ENCODE assay signal across 12 mouse cellular contexts in the genomic region with DNA sequence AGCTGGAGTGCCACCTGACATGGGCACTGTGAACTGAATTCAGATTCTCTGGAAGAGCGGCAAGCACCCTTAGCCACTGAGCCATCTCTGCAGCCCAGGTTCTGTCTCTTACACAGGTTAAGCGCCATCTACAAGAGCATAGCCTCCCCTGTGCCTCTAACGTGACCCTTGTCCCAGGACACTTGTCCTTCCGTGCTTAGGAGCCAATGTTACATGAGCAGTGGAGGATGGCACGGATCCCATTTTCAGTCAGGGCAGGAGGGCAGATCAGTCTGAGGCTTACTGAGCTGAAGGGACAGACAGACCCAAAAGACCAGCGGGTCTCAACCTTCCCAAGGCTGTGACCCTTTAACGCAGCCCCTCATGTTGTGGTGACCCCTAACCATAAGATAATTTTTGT. TPM values are rescaled to one million over a fixed set of nuclear protein-coding genes. Genes with fewer than 3 reads are reported as not detected.
"Had no signal": no experiment of that assay in that cellular context is flagged by ENCODE, and none has a peak within 500 bp of the region (broad histone marks: within the 10 kb centered on the region; RNA-seq: fewer than 3 reads in every experiment).

No protein-coding gene starts in this region.

- H3K9ac ChIP-seq: intestine, embryonic 15.5 days; liver, embryonic 15.5 days; lung, embryonic 15.5 days; midbrain, embryonic 13.5 days had no signal

- H3K27me3 ChIP-seq: intestine, embryonic 15.5 days; liver, embryonic 15.5 days; lung, embryonic 15.5 days; megakaryocyte, embryonic 14.5 days; midbrain, embryonic 13.5 days had no signal

- H3K9me3 ChIP-seq: intestine, embryonic 15.5 days; liver, embryonic 15.5 days; lung, embryonic 15.5 days; midbrain, embryonic 10.5 days; midbrain, embryonic 13.5 days had no signal

- ATAC-seq: intestine, embryonic 15.5 days; midbrain, embryonic 13.5 days; midbrain, embryonic 16.5 days had no signal

- H3K36me3 ChIP-seq: midbrain, embryonic 10.5 days; midbrain, embryonic 13.5 days had no signal

- H3K4me3 ChIP-seq: intestine, embryonic 15.5 days; left cerebral cortex, adult 2 months; liver, embryonic 15.5 days; lung, embryonic 15.5 days; megakaryocyte, embryonic 14.5 days; midbrain, embryonic 10.5 days; midbrain, embryonic 13.5 days had no signal

- H3K4me2 ChIP-seq: intestine, embryonic 15.5 days; liver, embryonic 11.5 days; liver, embryonic 15.5 days; lung, embryonic 15.5 days; midbrain, embryonic 13.5 days had no signal

- DNase-seq: layer of hippocampus, postnatal 36 days had no signal

- H3K27ac ChIP-seq: intestine, embryonic 15.5 days; kidney, postnatal 0 days; left cerebral cortex, adult 2 months; liver, embryonic 15.5 days; lung, embryonic 15.5 days; midbrain, embryonic 10.5 days; midbrain, embryonic 13.5 days had no signal

- H3K4me1 ChIP-seq: midbrain, embryonic 13.5 days had no signal

RNA-seq across cellular contexts. Expression of a gene that starts 18.7 kb away (rescaled TPM):
- polyA plus RNA-seq: limb, embryonic 11.5 days had no signal
